Mouse (Mus musculus) embryo, embryonic 11 days (tissue): ENCODE data around the gene Insl3.
"Not testable (repeated sequence)": the region's sequence is repeated elsewhere in the genome, so short reads cannot be mapped to it uniquely, and the experiment has no call there.

ENCODE experiments used
- DNase-seq: peaks from one replicate; pipeline ENCODE4 v3.0.0-alpha.2; 2015

Gene Insl3

GRCm38 (mm10) chr8:71677555-71677954, 11.5 kb upstream of the Insl3 start:
- DNase-seq, result no peak

GRCm38 (mm10) chr8:71678216-71678615, 10.8 kb upstream of the Insl3 start:
- no peak for DNase-seq

GRCm38 (mm10) chr8:71679116-71679515, 9.9 kb upstream of the Insl3 start:
- DNase-seq, result no peak

- no peak for DNase-seq
These were observed 9.4 kb upstream of the Insl3 start for GRCm38 (mm10) chr8:71679550-71680168.

GRCm38 (mm10) chr8:71680471-71680870, 8.5 kb upstream of the Insl3 start:
- no peak for DNase-seq

- DNase-seq, result no peak
These were observed 7.6 kb upstream of the Insl3 start for GRCm38 (mm10) chr8:71681369-71681915.

- DNase-seq, result no peak
These were observed 6.2 kb upstream of the Insl3 start for GRCm38 (mm10) chr8:71682832-71683231.

- DNase-seq, result no peak
These were observed 4.3 kb upstream of the Insl3 start for GRCm38 (mm10) chr8:71684701-71685100.

GRCm38 (mm10) chr8:71685573-71685972, 3.4 kb upstream of the Insl3 start:
- no peak for DNase-seq

- peak; percentile 51 for DNase-seq
These were observed 2.8 kb upstream of the Insl3 start for GRCm38 (mm10) chr8:71686143-71686734.

- no peak for DNase-seq
These were observed 1.4 kb upstream of the Insl3 start for GRCm38 (mm10) chr8:71687616-71688015.

- no peak for DNase-seq
These were observed 3.5 kb downstream of the Insl3 start for GRCm38 (mm10) chr8:71692509-71692908.

- no peak for DNase-seq
These were observed 4.4 kb downstream of the Insl3 start for GRCm38 (mm10) chr8:71693166-71694041.

- not testable (repeated sequence) for DNase-seq
These were observed 6.4 kb downstream of the Insl3 start for GRCm38 (mm10) chr8:71695456-71695855.

GRCm38 (mm10) chr8:71700493-71701269, 11.7 kb downstream of the Insl3 start:
- no peak for DNase-seq

GRCm38 (mm10) chr8:71701414-71702086, 12.5 kb downstream of the Insl3 start, which contains the start of gene B3gnt3:
B3gnt3 (minus strand) TSS chr8:71701789.
- no peak for DNase-seq

- DNase-seq, result no peak
These were observed 13.0 kb downstream of the Insl3 start for GRCm38 (mm10) chr8:71702087-71702432.

- no peak for DNase-seq
These were observed 13.9 kb downstream of the Insl3 start for GRCm38 (mm10) chr8:71702923-71703322.

- not testable (repeated sequence) for DNase-seq
These were observed 14.4 kb downstream of the Insl3 start for GRCm38 (mm10) chr8:71703400-71703799.

- DNase-seq, result peak; percentile 67
These were observed 18.9 kb downstream of the Insl3 start for GRCm38 (mm10) chr8:71707874-71708273.

GRCm38 (mm10) chr8:71709134-71709799, 20.3 kb downstream of the Insl3 start:
- no peak for DNase-seq
